Mouse (Mus musculus) cerebellum, adult 2 months (tissue): ENCODE data around the gene Slc8b1.

Source experiments
- CTCF ChIP-seq: fragments of 200-500 bp; IDR thresholded peaks from 2 replicates; pipeline ENCODE4 v1.5.1; 2011; ENCODE audit warnings: low read depth, mild to moderate bottlenecking, control low read depth, low read length, moderate library complexity, borderline replicate concordance; ENCODE audit not compliant: insufficient read depth
- POLR2A ChIP-seq: fragments of 200-500 bp; IDR thresholded peaks from 2 replicates; pipeline ENCODE4 v1.6.1; 2011; ENCODE audit warnings: low read length, control low read depth, borderline replicate concordance; ENCODE audit not compliant: insufficient read depth

GRCm38 (mm10) chr5:120510982-120511642 lies at the start of gene Slc8b1:
- TF ChIP-seq POLR2A (0 out of 2 replicates have a peak, but pooled peaks have one; percentile 13), CTCF (no peak)
